Mouse (Mus musculus) adrenal gland, postnatal 25 days (tissue): ENCODE measurements around the gene Colq. TPM values are rescaled to one million over a fixed set of nuclear protein-coding genes. Genes with fewer than 3 reads are reported as not detected.

Experiments used
- DNase-seq: peaks from one replicate; pipeline ENCODE4 v3.0.0; 2021; ENCODE audit warnings: mixed read lengths
- total RNA-seq: library from RNA; stranded (reverse); gene quantifications from 2 replicates; pipeline ENCODE4 v1.2.3, GENCODE M21; 2021

Colq gene
- total RNA-seq, 1 experiment from 2014 or later: not detected

DNA sequence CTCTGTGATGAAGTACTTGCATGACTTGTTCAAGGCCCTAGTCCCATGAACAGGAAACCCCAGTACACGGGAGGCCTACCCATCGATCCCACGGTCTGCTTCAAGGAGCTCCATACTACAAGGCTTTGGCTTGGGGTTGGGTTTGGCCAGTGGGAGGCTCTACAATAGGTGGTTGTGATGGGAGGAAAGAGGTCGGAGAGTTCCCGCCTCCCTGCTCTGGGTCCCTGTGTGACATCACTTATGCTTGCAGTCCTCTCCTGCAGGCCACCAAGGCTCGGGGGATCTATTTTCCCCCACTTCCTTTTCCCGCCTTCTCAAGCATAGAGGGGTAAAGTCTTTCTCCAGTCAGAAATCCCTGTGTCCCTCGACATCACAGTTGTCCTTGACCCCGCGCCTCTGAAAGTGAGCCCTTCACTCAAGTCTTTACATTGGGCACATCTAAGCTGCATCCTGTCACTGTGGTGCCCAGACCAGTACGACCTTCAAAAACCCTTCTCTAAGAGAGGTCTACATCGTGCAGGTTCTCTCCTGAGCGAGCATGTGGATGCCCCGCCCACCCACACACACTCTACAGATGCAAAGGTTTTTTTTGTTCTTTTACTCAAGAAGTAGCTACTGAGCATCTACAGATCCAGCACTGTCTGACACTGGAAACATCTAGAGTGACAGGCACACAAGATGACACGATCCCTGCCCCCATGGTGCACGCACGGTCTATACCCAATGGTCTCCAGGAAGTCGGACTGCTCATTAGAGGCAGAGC, 16.1 kb downstream of the Colq start:
- DNase-seq: no peak

GRCm38 (mm10) chr14:31572561-31573175, 18.5 kb downstream of the Colq start:
- DNase-seq: no peak

GRCm38 (mm10) chr14:31571419-31571818, 19.7 kb downstream of the Colq start:
- DNase-seq: no peak

DNA sequence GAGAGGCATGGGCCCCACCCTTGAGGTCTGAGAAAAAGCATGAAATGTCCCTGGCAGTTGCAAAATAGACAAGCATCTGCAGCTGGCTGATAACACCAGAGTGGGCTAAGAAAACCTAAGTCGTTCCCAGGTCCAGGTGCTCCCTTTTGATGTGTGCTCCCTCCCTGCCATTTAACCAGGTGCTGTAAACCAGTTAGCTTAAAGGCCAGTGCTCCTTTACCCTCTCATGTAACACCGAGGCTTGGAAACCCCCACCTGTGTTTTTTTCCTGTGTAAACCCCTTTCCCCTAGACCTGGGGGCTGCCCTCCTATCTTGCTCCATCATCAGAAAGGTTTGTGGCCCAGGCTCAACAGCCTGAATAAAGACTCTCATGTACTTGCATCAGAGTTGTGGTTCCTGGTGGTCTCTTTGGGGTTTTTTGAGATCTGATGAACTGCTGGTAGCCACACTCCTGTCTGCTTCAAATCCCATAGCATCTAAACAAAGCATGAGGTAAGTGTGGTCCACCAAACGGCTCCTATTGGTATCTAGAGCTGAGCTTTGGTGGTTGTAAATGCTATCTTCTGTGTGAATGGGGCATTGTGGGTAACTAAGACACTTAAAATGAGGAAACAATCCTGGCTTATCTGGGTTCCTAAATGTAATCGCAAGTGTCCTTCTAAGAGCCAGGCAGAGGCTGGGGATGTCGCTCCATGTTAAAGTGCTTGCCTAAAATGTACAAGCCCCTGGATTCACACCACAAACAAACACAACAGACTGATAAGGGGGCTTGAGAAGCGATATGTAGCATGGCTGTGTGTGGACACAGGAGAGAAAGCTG, 20.8 kb downstream of the Colq start:
- no peak for DNase-seq

- no peak for DNase-seq
Measured at GRCm38 (mm10) chr14:31569151-31569631, 22.0 kb downstream of the Colq start.

- DNase-seq: no peak
Measured at GRCm38 (mm10) chr14:31565478-31566212, 25.5 kb downstream of the Colq start.

GRCm38 (mm10) chr14:31564452-31565179, 26.5 kb downstream of the Colq start:
- DNase-seq: peak; percentile 38

DNA sequence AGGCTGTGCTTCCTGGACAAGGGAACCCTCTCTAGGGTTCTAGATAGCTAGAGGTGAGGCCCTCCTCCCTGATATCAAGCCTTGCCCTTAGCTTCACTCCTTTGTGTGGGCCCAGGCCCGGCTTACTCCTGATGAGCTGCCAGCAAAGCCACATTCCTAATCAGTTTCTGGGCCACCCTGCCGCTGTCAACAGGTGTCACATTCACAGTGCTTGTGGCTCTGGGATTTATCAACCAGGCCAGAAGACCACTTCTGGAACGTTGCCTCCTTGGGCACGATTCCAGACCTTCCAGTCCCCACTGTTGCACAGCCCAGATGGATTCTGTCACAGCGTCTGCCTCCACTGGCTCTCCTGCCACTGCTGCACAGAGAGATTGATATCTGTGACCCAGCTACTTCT, 30.3 kb downstream of the Colq start:
- DNase-seq: no peak

DNA sequence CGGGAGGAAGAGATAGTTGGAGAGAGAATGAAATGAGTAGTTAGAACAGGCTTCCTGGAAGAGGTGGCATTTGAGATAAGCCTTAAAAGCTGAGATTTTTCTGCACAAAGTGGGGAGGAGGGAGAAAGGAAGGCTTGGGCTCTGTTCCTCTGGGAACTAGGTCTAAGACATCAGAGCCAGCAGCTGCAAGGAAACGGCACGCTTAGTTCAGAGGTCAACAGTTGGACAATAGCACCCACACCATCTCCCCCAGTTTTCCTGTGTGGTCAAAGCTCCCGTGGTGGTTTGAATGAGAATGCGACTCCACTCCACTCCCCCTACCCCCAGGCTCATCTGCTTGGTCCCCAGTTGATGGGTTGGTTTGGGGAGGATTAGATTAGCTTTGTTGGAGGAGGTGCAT, 31.9 kb downstream of the Colq start:
- no peak for DNase-seq

DNA sequence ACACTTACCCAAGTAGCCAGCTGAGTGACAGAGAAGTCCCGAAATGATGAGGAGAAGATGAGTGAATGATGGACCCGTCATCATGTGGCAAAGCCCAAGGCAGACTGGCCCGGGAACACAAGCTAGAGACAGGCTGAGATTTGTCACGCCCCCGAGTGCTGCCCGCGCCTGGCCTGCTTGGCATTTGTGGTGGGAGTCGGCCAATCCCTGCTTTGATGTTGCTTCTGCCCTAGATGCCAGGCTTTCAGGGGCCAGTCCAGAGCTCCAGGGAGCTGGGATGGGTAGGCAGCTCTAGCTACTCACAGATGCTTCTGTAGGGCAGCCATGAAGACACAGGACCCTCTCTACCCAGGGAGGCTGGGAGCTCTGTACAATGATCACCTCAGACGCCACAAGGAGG, 33.4 kb downstream of the Colq start:
- DNase-seq: no peak

GRCm38 (mm10) chr14:31557273-31557672, 33.9 kb downstream of the Colq start:
- no peak for DNase-seq

DNA sequence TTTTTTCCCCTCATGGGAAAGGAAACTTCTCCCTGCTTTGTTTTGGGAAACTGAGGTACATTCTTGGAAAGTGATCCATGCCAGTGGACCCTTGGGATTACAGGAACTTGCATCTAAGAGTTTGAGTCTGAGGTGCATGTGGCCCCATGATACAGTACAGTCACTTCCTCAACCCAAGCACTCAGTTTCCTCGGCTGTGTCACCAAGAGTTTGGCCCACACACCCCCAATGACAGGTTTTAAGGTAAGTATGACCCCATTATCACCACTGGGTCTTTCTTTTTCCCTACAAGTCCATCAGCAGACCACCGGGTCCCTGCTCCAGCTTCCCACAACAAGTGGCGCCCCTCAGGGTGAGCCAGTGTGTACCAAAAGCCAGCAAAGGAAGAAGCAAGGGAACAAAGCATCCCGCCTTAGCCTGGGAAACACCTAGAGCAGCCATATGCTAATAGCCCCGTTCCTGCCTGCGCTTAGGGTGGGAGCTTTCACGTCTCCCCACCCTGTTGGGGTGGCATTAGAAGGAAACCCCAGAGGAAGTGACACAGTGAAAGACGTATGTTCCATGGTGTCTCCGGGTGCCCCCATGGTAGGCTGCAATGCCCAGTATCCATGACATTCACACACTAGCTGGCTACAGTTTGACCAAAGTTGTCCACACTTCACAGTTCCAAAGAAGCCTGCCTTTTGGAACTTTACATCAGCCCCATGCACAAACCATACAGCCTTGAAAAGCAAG, 34.5 kb downstream of the Colq start:
- DNase-seq: no peak

- DNase-seq: no peak
Measured at GRCm38 (mm10) chr14:31555963-31556434, 35.1 kb downstream of the Colq start.

DNA sequence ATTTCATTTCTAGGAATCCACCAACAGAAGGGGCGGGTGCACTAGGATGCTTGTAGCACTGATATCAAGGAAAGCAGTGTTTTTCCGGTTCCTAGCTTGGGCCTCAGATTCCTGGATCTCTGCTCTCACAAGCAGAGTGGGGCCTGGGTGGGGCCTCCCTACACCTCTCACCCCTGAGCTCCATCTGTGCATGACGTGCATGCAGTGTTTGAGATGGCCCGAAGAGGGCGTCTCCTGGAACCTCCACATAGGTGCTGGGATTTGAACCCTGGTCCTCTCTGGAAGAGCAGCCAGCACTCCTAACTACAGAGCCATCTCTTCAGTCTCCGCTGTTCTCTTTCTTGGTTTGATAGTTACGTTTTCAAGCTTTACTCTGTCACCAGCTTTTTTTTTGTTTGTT, 36.1 kb downstream of the Colq start:
- no peak for DNase-seq

DNA sequence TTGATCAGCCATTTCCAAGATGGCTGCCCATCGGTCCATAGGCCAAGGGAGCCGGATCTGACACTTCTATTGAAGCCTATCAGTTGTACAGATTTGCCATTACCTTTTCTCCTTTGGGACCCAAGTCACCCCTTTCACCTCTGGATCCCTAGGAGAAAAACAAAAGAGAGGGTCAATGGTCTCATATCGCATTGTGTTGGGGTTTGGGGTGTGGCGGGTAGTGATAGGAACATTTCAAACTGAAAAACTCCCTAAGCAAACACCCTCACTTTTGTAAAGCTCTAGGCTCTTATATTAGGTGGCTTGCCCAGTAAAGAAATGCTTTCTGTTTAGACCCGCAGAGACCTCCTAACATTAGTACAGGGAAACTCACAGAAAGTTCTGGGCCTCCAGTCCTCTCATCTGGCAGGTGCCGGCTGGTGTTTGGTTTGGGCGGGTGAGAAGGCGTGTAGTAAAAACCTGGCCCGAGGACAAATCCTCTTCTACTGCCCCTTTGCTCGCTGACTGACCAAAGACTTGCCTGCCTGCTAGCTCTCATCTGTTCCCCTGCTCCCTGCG, 47.2 kb downstream of the Colq start:
- DNase-seq: no peak

- DNase-seq: no peak
Measured at GRCm38 (mm10) chr14:31537298-31537697, 53.8 kb downstream of the Colq start.

GRCm38 (mm10) chr14:31532656-31533055, 58.5 kb downstream of the Colq start:
- no peak for DNase-seq

GRCm38 (mm10) chr14:31531506-31532148, 59.5 kb downstream of the Colq start:
- DNase-seq: no peak

GRCm38 (mm10) chr14:31530847-31531246, 60.3 kb downstream of the Colq start:
- no peak for DNase-seq
